Mouse (Mus musculus) lung, embryonic 16.5 days (tissue): ENCODE results near the gene Zdhhc7. TPM values are rescaled to one million over a fixed set of nuclear protein-coding genes. Genes with fewer than 3 reads are reported as not detected.

Source experiments
- ATAC-seq: fragments of 200-750 bp; cut with Nextera tagmentation; 2 replicates; pipeline ENCODE4 v1.8.0; 2017; ENCODE audit warnings: low read depth, mild to moderate bottlenecking, moderate library complexity
- H3K27ac ChIP-seq: fragments of 300-500 bp; sonication (generic); 2 replicates; pipeline ENCODE4 v1.5.1; 2014; ENCODE audit warnings: mild to moderate bottlenecking, control low read depth, low read length
- H3K27me3 ChIP-seq: fragments of 300-500 bp; sonication (generic); 2 replicates; pipeline ENCODE4 v1.6.1; 2014; ENCODE audit warnings: low read depth, low read length, mixed read lengths; ENCODE audit not compliant: control insufficient read depth, insufficient read depth
- H3K36me3 ChIP-seq: fragments of 300-500 bp; sonication (generic); 2 replicates; pipeline ENCODE4 v1.6.1; 2014; ENCODE audit warnings: low read length; ENCODE audit not compliant: control insufficient read depth, insufficient read depth
- H3K4me1 ChIP-seq: fragments of 300-500 bp; sonication (generic); replicated peaks from 2 replicates; pipeline ENCODE4 v1.6.1; 2014; ENCODE audit warnings: low read length, mixed read lengths; ENCODE audit not compliant: control insufficient read depth, insufficient read depth
- H3K4me2 ChIP-seq: fragments of 300-500 bp; sonication (generic); 2 replicates; pipeline ENCODE4 v1.6.1; 2014; ENCODE audit warnings: low read depth, low read length, control low read depth
- H3K4me3 ChIP-seq: fragments of 300-500 bp; sonication (generic); 2 replicates; pipeline ENCODE4 v1.5.1; 2014; ENCODE audit warnings: mild to moderate bottlenecking, low read length, control low read depth
- H3K9ac ChIP-seq: fragments of 300-500 bp; sonication (generic); 2 replicates; pipeline ENCODE4 v1.6.1; 2014; ENCODE audit warnings: low read length, control low read depth
- H3K9me3 ChIP-seq: fragments of 300-500 bp; sonication (generic); 2 replicates; pipeline ENCODE4 v1.6.1; 2016; ENCODE audit warnings: low read length; ENCODE audit not compliant: control insufficient read depth
- WGBS: fragments of 180-500 bp; shearing (Covaris S2); extraction: QIAGEN DNeasy Blood & Tissue Kit; methylation state at CpG from one replicate; pipeline ENCODE4 v1.1.7; 2014; 5-methylcytosine and 5-hydroxymethylcytosine counted together
- polyA plus RNA-seq: library from polyadenylated mRNA; unstranded; fragments of >200 nt; fragmentation: Nextera tagmentation; extraction: Ambion mirVana; gene quantifications from 2 replicates; pipeline ENCODE4 v1.2.1, GENCODE M21; 2015

The Zdhhc7 gene
- 35.3 and 35.6 TPM in 2 replicates for polyA plus RNA-seq

- WGBS = under 1% methylated on average over 77 of the region's 88 CpGs
- peaks cover 20% of the 10 kb centered on the region for H3K4me1 ChIP-seq
Measured at GRCm38 (mm10) chr8:120101068-120101972, at the start of gene Zdhhc7. Zdhhc7 (minus strand) TSS chr8:120101482.

GRCm38 (mm10) chr8:120150028-120150427 lies 48.7 kb upstream of the Zdhhc7 start:
- no peak overlapping the region for H3K4me3 ChIP-seq
- WGBS = 37% methylated on average over 12 of the region's 12 CpGs
- no peak overlapping the region for H3K27ac ChIP-seq
- H3K4me1 ChIP-seq = no peaks in the 10 kb centered on the region; the same call in 1 of the 2 replicates
- H3K9me3 ChIP-seq = no peaks in the 10 kb centered on the region
- H3K9ac ChIP-seq = no peak overlapping the region
- ATAC-seq = no peak
- no peaks in the 10 kb centered on the region for H3K36me3 ChIP-seq
- no peak overlapping the region for H3K4me2 ChIP-seq
- no peaks in the 10 kb centered on the region for H3K27me3 ChIP-seq

More at GRCm38 (mm10) chr8:120101068-120101972, at the start of gene Zdhhc7:
- no peaks in the 10 kb centered on the region for H3K9me3 ChIP-seq
- no peaks in the 10 kb centered on the region for H3K36me3 ChIP-seq
- H3K9ac ChIP-seq = peak within 1 kb of the TSS; percentile 93
- H3K4me3 ChIP-seq = peak within 1 kb of the TSS; percentile 89
- no peaks in the 10 kb centered on the region for H3K27me3 ChIP-seq
- peak within 1 kb of the TSS; percentile 72 for H3K4me2 ChIP-seq
- ATAC-seq = peak; percentile 80
- H3K27ac ChIP-seq = peak within 1 kb of the TSS; percentile 93

GRCm38 (mm10) chr8:120146051-120146450 lies 44.8 kb upstream of the Zdhhc7 start:
- H3K27me3 ChIP-seq = peaks cover 4% of the 10 kb centered on the region; the same call in 1 of the 2 replicates
- H3K4me2 ChIP-seq = no peak overlapping the region
- no peak overlapping the region for H3K27ac ChIP-seq
- WGBS = 69% methylated on average over 1 of the region's 1 CpGs
- H3K9ac ChIP-seq = no peak overlapping the region
- H3K4me3 ChIP-seq = no peak overlapping the region
- ATAC-seq = no peak
- H3K9me3 ChIP-seq = no peaks in the 10 kb centered on the region
- no peaks in the 10 kb centered on the region for H3K36me3 ChIP-seq
- H3K4me1 ChIP-seq = peaks cover 5% of the 10 kb centered on the region; the same call in 1 of the 2 replicates

GRCm38 (mm10) chr8:120144652-120145301 lies 43.5 kb upstream of the Zdhhc7 start:
- Histone ChIP-seq H3K9me3 (no peaks in the 10 kb centered on the region), H3K27me3 (peaks cover 4% of the 10 kb centered on the region; the same call in 1 of the 2 replicates), H3K4me2 (no peak overlapping the region), H3K27ac (peak overlapping the region; percentile 77), H3K9ac (no peak overlapping the region), H3K36me3 (no peaks in the 10 kb centered on the region), H3K4me3 (no peak overlapping the region), H3K4me1 (peaks cover 12% of the 10 kb centered on the region; the same call in 1 of the 2 replicates)
- peak; percentile 68 for ATAC-seq
- WGBS = 36% methylated on average over 12 of the region's 12 CpGs

GRCm38 (mm10) chr8:120143911-120144651 lies 42.8 kb upstream of the Zdhhc7 start:
- Histone ChIP-seq H3K9ac (no peak overlapping the region), H3K4me2 (no peak overlapping the region), H3K27me3 (peaks cover 6% of the 10 kb centered on the region; the same call in 1 of the 2 replicates), H3K4me3 (no peak overlapping the region), H3K27ac (peak overlapping the region; percentile 77; the same call in 1 of the 2 replicates), H3K9me3 (no peaks in the 10 kb centered on the region), H3K4me1 (peaks cover 12% of the 10 kb centered on the region; the same call in 1 of the 2 replicates), H3K36me3 (no peaks in the 10 kb centered on the region)
- ATAC-seq = no peak
- 54% methylated on average over 15 of the region's 15 CpGs for WGBS

- H3K4me3 ChIP-seq = no peak overlapping the region
- WGBS = 39% methylated on average over 3 of the region's 3 CpGs
- H3K36me3 ChIP-seq = no peaks in the 10 kb centered on the region
- H3K9me3 ChIP-seq = no peaks in the 10 kb centered on the region
- no peak overlapping the region for H3K4me2 ChIP-seq
- H3K27me3 ChIP-seq = peaks cover 20% of the 10 kb centered on the region
- no peak overlapping the region for H3K9ac ChIP-seq
- no peak overlapping the region for H3K27ac ChIP-seq
- peaks cover 12% of the 10 kb centered on the region; the same call in 1 of the 2 replicates for H3K4me1 ChIP-seq
- ATAC-seq = peak; percentile 77
Measured at GRCm38 (mm10) chr8:120140769-120141168, 39.5 kb upstream of the Zdhhc7 start.

- H3K9me3 ChIP-seq = no peaks in the 10 kb centered on the region
- no peaks in the 10 kb centered on the region for H3K36me3 ChIP-seq
- H3K9ac ChIP-seq = no peak overlapping the region
- no peak overlapping the region for H3K4me2 ChIP-seq
- WGBS = 82% methylated on average over 2 of the region's 2 CpGs
- H3K4me3 ChIP-seq = no peak overlapping the region
- peaks cover 20% of the 10 kb centered on the region for H3K27me3 ChIP-seq
- peaks cover 12% of the 10 kb centered on the region; the same call in 1 of the 2 replicates for H3K4me1 ChIP-seq
- no peak overlapping the region for H3K27ac ChIP-seq
- ATAC-seq = no peak
Measured at GRCm38 (mm10) chr8:120138958-120139357, 37.7 kb upstream of the Zdhhc7 start.

- ATAC-seq = no peak
- peaks cover 12% of the 10 kb centered on the region; the same call in 1 of the 2 replicates for H3K4me1 ChIP-seq
- H3K27me3 ChIP-seq = peaks cover 16% of the 10 kb centered on the region
- no peak overlapping the region for H3K4me2 ChIP-seq
- no peaks in the 10 kb centered on the region for H3K9me3 ChIP-seq
- no peak overlapping the region for H3K4me3 ChIP-seq
- H3K9ac ChIP-seq = no peak overlapping the region
- no peak overlapping the region for H3K27ac ChIP-seq
- 54% methylated on average over 7 of the region's 7 CpGs for WGBS
- H3K36me3 ChIP-seq = no peaks in the 10 kb centered on the region
Measured at GRCm38 (mm10) chr8:120136618-120137017, 35.3 kb upstream of the Zdhhc7 start.
